Mouse (Mus musculus) hindlimb bud, embryonic 11.5 days (tissue): Measurements from ENCODE around the gene Aig1.

ENCODE experiments used
- DNase-seq: peaks from one replicate; pipeline ENCODE4 v3.0.0-alpha.2; 2012; ENCODE audit warnings: low read depth, low spot score; ENCODE audit errors: extremely low spot score

The Aig1 gene

DNA sequence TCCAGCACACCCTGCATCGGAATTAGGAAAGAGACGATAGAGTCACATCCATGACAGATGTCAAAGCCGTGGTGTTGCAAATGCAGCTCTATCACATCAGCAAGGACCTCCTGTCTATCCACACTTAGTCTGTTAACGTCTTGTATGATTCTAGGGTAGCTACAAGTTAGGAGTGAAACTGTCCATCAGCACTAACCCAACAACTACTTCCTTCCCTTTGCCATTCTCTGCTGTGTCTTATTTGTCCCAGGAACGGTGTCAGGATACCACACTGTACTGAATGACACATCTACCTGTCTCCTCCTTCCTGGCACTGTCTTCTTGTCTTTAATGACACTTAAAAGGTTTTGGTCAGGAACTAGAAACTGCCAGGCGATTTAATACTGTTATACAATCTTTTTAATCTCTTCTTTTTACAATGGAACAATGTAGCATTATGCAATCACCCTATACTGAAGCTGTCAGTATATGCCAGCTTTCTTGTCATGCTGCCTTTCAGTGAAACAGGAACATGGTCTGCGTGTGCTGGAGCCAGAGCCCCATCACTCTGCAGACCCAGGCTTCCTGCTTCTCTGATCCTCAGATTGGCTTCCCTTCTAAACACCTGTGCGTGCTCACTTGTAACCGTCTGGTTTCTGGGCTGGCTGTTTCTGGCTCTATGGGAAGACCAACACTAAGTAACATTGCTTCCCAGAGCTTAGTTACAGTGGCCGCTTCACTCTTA is 214.9 kb downstream of the Aig1 start:
- DNase-seq = no peak

DNA sequence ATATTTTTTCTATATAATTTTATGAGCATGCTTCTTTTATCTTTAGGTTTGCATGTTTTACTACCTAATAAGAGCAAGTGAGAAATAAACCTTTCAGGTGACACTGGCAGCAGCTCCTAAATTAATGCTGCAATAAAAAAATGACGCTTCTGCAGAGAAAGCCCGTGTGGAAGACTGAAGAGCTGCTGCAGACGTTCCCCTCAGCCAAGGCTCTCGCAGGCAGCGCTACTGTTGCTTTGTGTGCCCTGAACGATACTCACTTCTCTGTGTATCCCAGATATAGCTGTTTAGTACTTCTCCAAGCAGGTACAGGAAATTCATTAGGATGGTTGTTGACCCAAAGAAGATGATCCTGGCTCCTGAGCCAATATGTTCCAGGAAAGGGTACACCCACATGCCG is 215.5 kb downstream of the Aig1 start:
- no peak for DNase-seq

DNA sequence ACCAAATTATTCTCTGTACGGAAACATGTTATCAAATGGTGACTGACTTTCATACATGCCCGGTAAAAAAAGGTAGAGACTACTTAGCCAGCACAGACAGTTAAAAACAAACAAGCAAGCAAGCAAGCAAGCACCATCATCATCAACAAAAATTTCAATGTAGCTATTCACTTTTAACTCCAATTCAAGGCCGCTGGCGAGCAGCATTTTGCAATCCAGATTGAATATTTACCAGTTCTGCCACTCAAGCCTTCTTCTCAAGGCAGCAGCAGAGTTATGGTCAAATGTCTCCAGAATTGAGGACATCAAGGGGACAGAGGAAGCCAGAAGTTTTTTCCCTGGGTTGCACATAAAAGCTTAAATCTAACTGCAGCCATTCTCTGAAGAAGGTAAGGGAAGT is 216.7 kb downstream of the Aig1 start:
- DNase-seq = no peak

DNA sequence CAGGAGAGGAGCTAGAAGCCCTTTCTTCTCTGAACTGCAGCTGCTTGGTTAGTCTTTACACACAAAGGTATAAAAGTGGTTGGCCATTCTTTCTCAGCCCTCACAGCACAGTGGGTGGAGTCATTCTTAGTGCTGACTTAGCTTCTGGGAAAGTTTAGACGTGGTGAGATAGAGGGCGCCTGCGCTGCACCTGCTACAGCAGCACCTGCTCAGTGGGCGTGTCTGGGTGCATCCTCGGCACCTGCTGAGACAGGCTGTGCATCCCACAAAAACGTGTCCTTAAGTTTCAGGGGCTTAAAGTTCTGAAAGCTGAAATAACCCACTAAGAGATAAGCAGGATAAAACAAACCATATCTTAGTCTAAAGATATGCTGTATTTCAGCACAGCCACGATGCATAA is 227.0 kb downstream of the Aig1 start:
- DNase-seq = no peak

DNA sequence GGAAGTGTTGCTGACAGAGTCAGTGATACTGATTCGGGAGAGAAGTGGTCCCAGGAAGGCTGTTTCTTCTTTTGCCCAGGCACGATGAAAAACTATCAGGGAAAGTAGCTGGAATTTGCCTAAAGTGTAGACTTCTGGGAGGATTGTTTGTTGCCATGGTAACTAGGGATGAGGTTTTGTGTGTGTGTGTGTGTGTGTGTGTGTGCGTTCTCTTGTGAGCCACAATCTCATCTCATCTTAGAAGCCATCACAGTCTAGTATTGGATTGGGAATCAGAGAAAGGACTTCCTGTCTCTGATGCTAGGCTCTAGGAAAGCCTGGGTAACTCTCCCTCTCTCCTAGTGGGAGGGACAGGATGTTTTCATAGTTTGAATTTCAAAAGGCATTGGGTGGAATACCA is 237.0 kb downstream of the Aig1 start:
- no peak for DNase-seq

DNA sequence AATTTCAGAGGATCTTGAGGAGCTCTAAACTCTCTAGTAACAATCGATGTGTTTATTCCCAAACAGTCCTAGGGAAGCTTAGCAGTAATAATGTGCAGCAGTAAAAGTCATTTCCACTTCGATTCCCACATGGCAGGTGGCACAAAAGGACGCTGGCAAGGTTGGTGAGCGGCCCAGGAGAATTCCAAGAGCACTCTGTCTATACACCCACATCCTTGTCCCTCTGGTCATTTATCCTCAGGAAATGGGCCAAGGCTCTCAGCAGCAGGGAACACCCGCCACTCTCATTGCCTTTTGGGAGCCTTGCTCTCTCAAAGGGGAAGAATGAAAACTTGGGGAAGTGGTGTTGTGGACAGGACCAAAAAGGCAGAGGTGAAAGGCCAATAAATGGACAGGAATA is 245.0 kb downstream of the Aig1 start:
- no peak for DNase-seq

DNA sequence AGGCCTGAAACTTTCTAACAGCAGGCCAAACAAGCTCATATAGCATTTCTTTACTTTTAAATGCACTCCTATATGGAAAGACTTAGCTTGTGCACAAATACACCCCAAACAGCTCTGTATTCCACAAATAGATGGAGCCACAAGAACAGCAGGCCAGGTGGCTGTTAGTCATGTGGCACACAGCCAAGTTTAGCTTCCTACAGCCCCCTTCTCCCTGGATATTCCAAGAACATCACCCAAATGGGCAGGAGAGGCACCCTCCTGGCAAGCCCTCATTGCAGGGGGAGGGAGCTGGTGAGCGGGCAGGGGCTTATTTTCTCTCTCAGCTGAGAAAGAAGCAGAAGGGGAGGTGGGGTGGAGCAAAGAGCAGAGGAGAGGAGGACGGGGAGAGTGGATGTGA is 267.9 kb downstream of the Aig1 start:
- DNase-seq = no peak

DNA sequence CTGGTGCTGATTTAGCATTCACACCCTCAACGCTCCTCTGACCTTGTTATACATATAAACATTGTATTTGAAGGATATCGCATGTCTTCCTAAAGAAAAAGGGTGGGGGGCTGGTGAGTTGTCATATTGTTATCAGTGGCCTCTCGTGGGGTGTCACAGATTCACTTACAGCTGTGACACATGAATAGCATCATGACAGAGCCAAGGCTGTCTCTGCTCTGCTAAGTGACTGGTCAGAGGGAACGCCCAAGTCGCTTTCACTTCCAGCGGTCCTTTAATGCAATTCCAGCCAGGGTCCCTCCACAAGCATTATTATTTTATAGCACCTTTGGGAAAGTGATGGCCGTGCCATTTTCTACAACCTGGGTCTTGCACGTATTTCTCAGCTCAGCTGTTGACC is 271.3 kb downstream of the Aig1 start:
- DNase-seq = no peak
